10 mouse cellular contexts compared by ENCODE assay signal in genomic region chr16:46121420-46121819, GRCm38 (mm10). TPM values are rescaled to one million over a fixed set of nuclear protein-coding genes. Genes with fewer than 3 reads are reported as not detected.
DNase-seq lines count a peak whose midpoint lies in the region; ATAC-seq lines count a peak whose summit lies in the region.
"Had no signal": no experiment of that assay in that cellular context is flagged by ENCODE, and none has a peak within 500 bp of the region (broad histone marks: within the 10 kb centered on the region; RNA-seq: fewer than 3 reads in every experiment).

No protein-coding gene starts in this region.

- H3K4me3 ChIP-seq in embryonic facial prominence, embryonic 14.5 days (ENCODE audit: low read depth, low read length) = no peak overlapping the region
- H3K4me3 ChIP-seq in midbrain, embryonic 12.5 days = no peak overlapping the region
- H3K4me3 ChIP-seq: embryonic facial prominence, embryonic 15.5 days had no signal

- no peaks in the 10 kb centered on the region for H3K36me3 ChIP-seq in embryonic facial prominence, embryonic 14.5 days (ENCODE audit: control insufficient read depth, insufficient read depth, low read length)
- no peaks in the 10 kb centered on the region for H3K36me3 ChIP-seq in midbrain, embryonic 12.5 days
- H3K36me3 ChIP-seq: embryonic facial prominence, embryonic 15.5 days had no signal

- H3K9me3 ChIP-seq in embryonic facial prominence, embryonic 14.5 days (ENCODE audit: control insufficient read depth, low read length) = no peaks in the 10 kb centered on the region
- H3K9me3 ChIP-seq in midbrain, embryonic 12.5 days = no peaks in the 10 kb centered on the region
- H3K9me3 ChIP-seq: embryonic facial prominence, embryonic 15.5 days had no signal

- no peak overlapping the region for H3K27ac ChIP-seq in embryonic facial prominence, embryonic 14.5 days (replicated peaks; ENCODE audit: low read depth, low read length)
- no peak overlapping the region for H3K27ac ChIP-seq in midbrain, embryonic 12.5 days (replicated peaks)
- H3K27ac ChIP-seq: embryonic facial prominence, embryonic 15.5 days; macrophage had no signal

- 37% methylated on average over 2 of the region's 2 CpGs for WGBS in embryonic facial prominence, embryonic 14.5 days
- 62% methylated on average over 2 of the region's 2 CpGs for WGBS in midbrain, embryonic 12.5 days

- no peaks in the 10 kb centered on the region for H3K27me3 ChIP-seq in embryonic facial prominence, embryonic 14.5 days (replicated peaks; ENCODE audit: control insufficient read depth, insufficient read depth, low read length)
- no peaks in the 10 kb centered on the region for H3K27me3 ChIP-seq in midbrain, embryonic 12.5 days
- H3K27me3 ChIP-seq: embryonic facial prominence, embryonic 15.5 days had no signal

- DNase-seq in adrenal gland, adult (ENCODE audit: inconsistent age in 2 of 2, low spot score in 1 of 2) = peak; percentile 19 to 64
- DNase-seq in adrenal gland, adult 8-10 months = no peak
- peak; percentile 12 to 33 for DNase-seq in left cerebral cortex, adult 18-20 months (ENCODE audit: low spot score in 2 of 2)
- no peak for DNase-seq in left cerebral cortex, adult 11 months (ENCODE audit: low spot score)
- peak; percentile 65 for DNase-seq in embryonic facial prominence, embryonic 14.5 days (ENCODE audit: low spot score)
- peak; percentile 1 to 9 for DNase-seq in kidney, postnatal 36 days
- DNase-seq in thymus, postnatal 14 days = peak; percentile 77

- H3K4me2 ChIP-seq in embryonic facial prominence, embryonic 14.5 days (ENCODE audit: low read depth, low read length) = no peak overlapping the region
- no peak overlapping the region for H3K4me2 ChIP-seq in midbrain, embryonic 12.5 days (replicated peaks)
- H3K4me2 ChIP-seq: embryonic facial prominence, embryonic 15.5 days had no signal

- no peak overlapping the region for H3K9ac ChIP-seq in embryonic facial prominence, embryonic 14.5 days (ENCODE audit: low read depth, low read length)
- no peak overlapping the region for H3K9ac ChIP-seq in midbrain, embryonic 12.5 days (replicated peaks)
- H3K9ac ChIP-seq: embryonic facial prominence, embryonic 15.5 days had no signal

- ATAC-seq in embryonic facial prominence, embryonic 14.5 days (ENCODE audit: low read depth) = peak; percentile 82; the same call in 1 of the 2 replicates
- 0 out of 2 replicates have a peak, but pooled peaks have one; percentile 54 for ATAC-seq in midbrain, embryonic 12.5 days (ENCODE audit: low FRiP score, low read depth)

- H3K4me1 ChIP-seq in embryonic facial prominence, embryonic 14.5 days (ENCODE audit: control insufficient read depth, insufficient read depth, low read length) = no peaks in the 10 kb centered on the region
- no peaks in the 10 kb centered on the region for H3K4me1 ChIP-seq in midbrain, embryonic 12.5 days
- H3K4me1 ChIP-seq: embryonic facial prominence, embryonic 15.5 days had no signal

RNA-seq across cellular contexts. Expression of gene Cd96, which starts 1.4 kb away (rescaled TPM):
- under 1 TPM in 2 of 4 experiments, not detected in 2; 0.21 to 0.30 TPM for total RNA-seq in adrenal gland, adult 8-10 months (2022)
- total RNA-seq in left cerebral cortex, adult 18-20 months (2021) = under 1 TPM in 1 of 2 experiments, not detected in 1; 0.16 TPM
- polyA plus RNA-seq in embryonic facial prominence, embryonic 14.5 days (2014; fragmentation: Nextera tagmentation; extraction: Ambion mirVana) = 0.18 and 0.35 TPM in 2 replicates
- polyA plus RNA-seq in midbrain, embryonic 12.5 days (2016; fragmentation: Nextera tagmentation; extraction: Ambion mirVana) = not detected in 2 replicates

RNA-seq across cellular contexts. Expression of gene Gm4737, which starts 33.5 kb away (rescaled TPM):
- 10 to 100 TPM; 26.7 to 32.2 (median 27.6) TPM for total RNA-seq in adrenal gland, adult 8-10 months (2022)
- total RNA-seq in left cerebral cortex, adult 18-20 months (2021) = 10 to 100 TPM; 14.3 to 15.9 TPM
- polyA plus RNA-seq in embryonic facial prominence, embryonic 14.5 days (2014; fragmentation: Nextera tagmentation; extraction: Ambion mirVana) = 2.5 and 3.6 TPM in 2 replicates
- 2.2 and 3.6 TPM in 2 replicates for polyA plus RNA-seq in midbrain, embryonic 12.5 days (2016; fragmentation: Nextera tagmentation; extraction: Ambion mirVana)

Comparison
In these comparisons a context has a peak if more than half of its experiments do, and no peak if none do; other contexts are left out.
1. DNase-seq: peak in adrenal gland, adult (2 of 2), left cerebral cortex, adult 18-20 months (2 of 2), embryonic facial prominence, embryonic 14.5 days (single experiment), kidney, postnatal 36 days (2 of 2) and thymus, postnatal 14 days (single experiment); none in adrenal gland, adult 8-10 months (single experiment) and left cerebral cortex, adult 11 months (single experiment).